Mouse (Mus musculus) heart, embryonic 16.5 days (tissue): ENCODE results near the gene Abca13. TPM values are rescaled to one million over a fixed set of nuclear protein-coding genes. Genes with fewer than 3 reads are reported as not detected.

Experiments
- ATAC-seq: fragments of 200-750 bp; cut with Nextera tagmentation; replicated peaks from 2 replicates; pipeline ENCODE4 v1.8.0; 2017; ENCODE audit warnings: moderate number of reproducible peaks; ENCODE audit not compliant: insufficient read depth, low FRiP score; ENCODE audit errors: extremely low read depth
- H3K27ac ChIP-seq: fragments of 300-500 bp; sonication (generic); 2 replicates; pipeline ENCODE4 v1.5.1; 2014; ENCODE audit warnings: mild to moderate bottlenecking, low read length, control low read depth, moderate library complexity
- H3K27me3 ChIP-seq: fragments of 300-500 bp; sonication (generic); 2 replicates; pipeline ENCODE4 v1.6.1; 2014; ENCODE audit warnings: low read length, mixed read lengths; ENCODE audit not compliant: control insufficient read depth, insufficient read depth
- H3K36me3 ChIP-seq: fragments of 300-500 bp; sonication (generic); 2 replicates; pipeline ENCODE4 v1.6.1; 2014; ENCODE audit not compliant: control insufficient read depth, insufficient read depth
- H3K4me1 ChIP-seq: fragments of 300-500 bp; sonication (generic); 2 replicates; pipeline ENCODE4 v1.6.1; 2014; ENCODE audit warnings: low read length, mixed read lengths; ENCODE audit not compliant: control insufficient read depth, insufficient read depth
- H3K4me2 ChIP-seq: fragments of 300-500 bp; sonication (generic); 2 replicates; pipeline ENCODE4 v1.6.1; 2014; ENCODE audit warnings: low read depth, mild to moderate bottlenecking, control low read depth, low read length
- H3K4me3 ChIP-seq: fragments of 300-500 bp; sonication (generic); 2 replicates; pipeline ENCODE4 v1.5.1; 2014; ENCODE audit warnings: mild to moderate bottlenecking, control low read depth, low read length
- H3K9ac ChIP-seq: fragments of 300-500 bp; sonication (generic); 2 replicates; pipeline ENCODE4 v1.6.1; 2014; ENCODE audit warnings: low read length, control low read depth
- H3K9me3 ChIP-seq: fragments of 300-500 bp; sonication (generic); replicated peaks from 2 replicates; pipeline ENCODE4 v1.6.1; 2016; ENCODE audit warnings: low read length; ENCODE audit not compliant: control insufficient read depth
- WGBS: fragments of 180-500 bp; shearing (Covaris S2); extraction: QIAGEN DNeasy Blood & Tissue Kit; methylation state at CpG from one replicate; pipeline ENCODE4 v1.1.7; 2014; 5-methylcytosine and 5-hydroxymethylcytosine counted together
- polyA plus RNA-seq: library from polyadenylated mRNA; unstranded; fragments of >200 nt; fragmentation: Nextera tagmentation; extraction: Ambion mirVana; gene quantifications from 2 replicates; pipeline ENCODE4 v1.2.1, GENCODE M21; 2015

The Abca13 gene
- polyA plus RNA-seq, 1 experiment from 2014 or later: 0.01 TPM

GRCm38 (mm10) chr11:9731300-9731699, 539.6 kb downstream of the Abca13 start:
- ATAC-seq: no peak
- WGBS: 74% methylated on average over 1 of the region's 1 CpGs

More at GRCm38 (mm10) chr11:9731300-9731699, 539.6 kb downstream of the Abca13 start:
- Histone ChIP-seq H3K9ac (no peak overlapping the region), H3K27me3 (no peaks in the 10 kb centered on the region), H3K36me3 (no peaks in the 10 kb centered on the region), H3K4me3 (no peak overlapping the region), H3K9me3 (no peaks in the 10 kb centered on the region), H3K4me1 (no peaks in the 10 kb centered on the region), H3K27ac (no peak overlapping the region), H3K4me2 (no peak overlapping the region)

Other genes with a start within 250 kb of the Abca13 start
- 0.06 and 0.16 TPM in 2 replicates for gene Pkd1l1, start 218.7 kb upstream of the Abca13 start, polyA plus RNA-seq
- 13.2 and 13.3 TPM in 2 replicates for gene Hus1, start 180.8 kb upstream of the Abca13 start, polyA plus RNA-seq
- 5.5 and 6.0 TPM in 2 replicates for gene Gm11992, start 143.3 kb upstream of the Abca13 start, polyA plus RNA-seq
- 0.85 and 1.2 TPM in 2 replicates for gene Sun3, start 143.0 kb upstream of the Abca13 start, polyA plus RNA-seq
- gene Upp1, start 73.8 kb upstream of the Abca13 start, polyA plus RNA-seq: 37.6 and 47.2 TPM in 2 replicates